Mouse (Mus musculus): ENCODE results near the gene Pttg1ip.

The Pttg1ip gene

GRCm38 (mm10) chr10:77608589-77608988 is 27.1 kb downstream of the Pttg1ip start:
- DNase-seq: no peak

GRCm38 (mm10) chr10:77610221-77610961 is 28.9 kb downstream of the Pttg1ip start:
- DNase-seq: no peak

DNA sequence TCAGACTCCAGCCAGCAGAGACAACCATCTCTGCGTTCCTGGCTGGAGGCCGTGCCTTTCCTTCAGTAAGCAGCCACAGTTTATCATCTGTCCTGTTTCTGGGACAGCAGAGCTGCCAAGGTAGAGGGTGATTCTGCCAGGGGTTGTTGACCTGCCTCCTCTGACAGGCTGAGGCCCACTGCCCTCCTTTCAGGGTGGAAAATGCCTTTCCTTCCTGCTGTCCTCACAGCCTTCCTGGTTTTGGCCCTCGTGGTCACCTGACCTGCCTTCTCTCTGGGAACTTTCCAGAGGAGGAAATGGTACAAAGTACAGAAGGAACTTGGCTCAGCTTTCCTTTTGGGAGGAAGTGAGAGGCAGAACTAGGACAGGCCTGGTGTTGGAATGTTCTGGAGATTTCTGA is 31.9 kb downstream of the Pttg1ip start:
- DNase-seq: peak; percentile 84

- DNase-seq: no peak
These were observed 34.1 kb downstream of the Pttg1ip start for GRCm38 (mm10) chr10:77615647-77616046.

DNA sequence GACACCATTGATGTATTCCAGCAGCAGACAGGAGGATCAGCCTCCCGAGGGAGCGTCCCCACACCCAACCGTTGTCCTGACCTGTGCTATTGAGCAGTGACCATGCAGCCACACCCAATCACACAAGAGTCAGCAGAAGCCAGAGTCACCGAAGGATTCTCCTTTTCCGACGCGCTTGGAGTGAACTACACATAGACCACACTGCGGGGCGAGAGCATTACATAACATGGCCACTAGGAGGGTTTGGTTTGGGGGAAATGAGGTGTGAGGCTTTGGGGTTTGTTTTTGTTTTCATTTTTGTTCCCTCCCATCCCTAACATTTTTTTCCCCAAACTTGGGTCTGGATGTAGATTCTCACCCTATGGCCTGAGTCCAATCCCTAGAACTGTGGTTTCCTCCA is 34.6 kb downstream of the Pttg1ip start:
- no peak for DNase-seq

GRCm38 (mm10) chr10:77616926-77617325 is 35.4 kb downstream of the Pttg1ip start:
- DNase-seq: peak; percentile 40

GRCm38 (mm10) chr10:77621546-77621945 is 40.0 kb downstream of the Pttg1ip start:
- no peak for DNase-seq

- DNase-seq: peak; percentile 87
These were observed 40.8 kb downstream of the Pttg1ip start, which contains the start of gene Ube2g2 for GRCm38 (mm10) chr10:77622055-77622988. Gene Ube2g2, plus strand, starts transcription at chr10:77622275.

- DNase-seq: no peak
These were observed 41.6 kb downstream of the Pttg1ip start for GRCm38 (mm10) chr10:77623069-77623492.

- DNase-seq: no peak
These were observed 42.3 kb downstream of the Pttg1ip start for GRCm38 (mm10) chr10:77623639-77624400.

GRCm38 (mm10) chr10:77624570-77624995 is 43.1 kb downstream of the Pttg1ip start:
- DNase-seq: no peak

GRCm38 (mm10) chr10:77626036-77626435 is 44.5 kb downstream of the Pttg1ip start:
- DNase-seq: no peak

- DNase-seq: no peak
These were observed 45.1 kb downstream of the Pttg1ip start for GRCm38 (mm10) chr10:77626591-77626990.

- peak; percentile 61 for DNase-seq
These were observed 46.0 kb downstream of the Pttg1ip start for GRCm38 (mm10) chr10:77627497-77627896.

DNA sequence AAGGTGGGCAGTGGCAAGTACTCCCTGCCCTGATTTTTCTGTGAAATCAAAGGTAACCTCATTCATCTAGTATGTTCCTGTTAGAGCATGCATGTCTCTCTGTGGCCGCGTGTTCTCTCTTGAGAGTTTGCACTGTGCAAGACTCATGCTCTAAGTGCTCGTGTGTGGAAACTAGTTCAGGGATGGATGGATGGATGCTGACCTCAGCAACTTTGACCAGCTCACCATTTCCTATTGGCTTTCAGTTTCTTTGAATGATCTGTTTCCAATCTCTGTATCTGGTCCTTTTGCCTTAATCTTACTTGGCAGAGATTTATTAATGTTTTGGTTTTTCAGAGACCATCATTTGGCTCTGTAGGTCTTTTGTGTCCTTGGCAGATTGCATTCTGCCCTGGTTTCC is 47.6 kb downstream of the Pttg1ip start:
- no peak for DNase-seq

- DNase-seq: no peak
These were observed 48.5 kb downstream of the Pttg1ip start for GRCm38 (mm10) chr10:77629970-77630369.

DNA sequence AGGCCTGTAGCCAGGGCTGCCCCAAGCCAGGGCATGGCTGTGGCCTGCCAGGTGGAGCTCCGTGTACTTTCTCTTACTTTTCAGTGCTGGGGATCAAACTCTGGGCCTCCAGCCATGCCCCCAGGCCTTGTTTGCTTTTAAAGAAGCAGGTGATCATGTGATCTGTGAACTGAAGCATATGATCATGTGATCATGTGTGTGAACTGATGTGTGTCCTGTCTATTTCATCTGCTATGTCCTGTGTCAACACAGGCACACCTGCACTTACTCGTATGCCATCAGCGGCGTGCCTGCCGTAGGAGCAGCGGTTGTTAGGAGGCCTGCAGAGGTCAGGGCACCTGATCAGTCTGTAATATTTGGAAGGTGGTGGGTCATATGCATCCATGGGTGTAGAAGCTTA is 52.5 kb downstream of the Pttg1ip start:
- DNase-seq: peak; percentile 38

DNA sequence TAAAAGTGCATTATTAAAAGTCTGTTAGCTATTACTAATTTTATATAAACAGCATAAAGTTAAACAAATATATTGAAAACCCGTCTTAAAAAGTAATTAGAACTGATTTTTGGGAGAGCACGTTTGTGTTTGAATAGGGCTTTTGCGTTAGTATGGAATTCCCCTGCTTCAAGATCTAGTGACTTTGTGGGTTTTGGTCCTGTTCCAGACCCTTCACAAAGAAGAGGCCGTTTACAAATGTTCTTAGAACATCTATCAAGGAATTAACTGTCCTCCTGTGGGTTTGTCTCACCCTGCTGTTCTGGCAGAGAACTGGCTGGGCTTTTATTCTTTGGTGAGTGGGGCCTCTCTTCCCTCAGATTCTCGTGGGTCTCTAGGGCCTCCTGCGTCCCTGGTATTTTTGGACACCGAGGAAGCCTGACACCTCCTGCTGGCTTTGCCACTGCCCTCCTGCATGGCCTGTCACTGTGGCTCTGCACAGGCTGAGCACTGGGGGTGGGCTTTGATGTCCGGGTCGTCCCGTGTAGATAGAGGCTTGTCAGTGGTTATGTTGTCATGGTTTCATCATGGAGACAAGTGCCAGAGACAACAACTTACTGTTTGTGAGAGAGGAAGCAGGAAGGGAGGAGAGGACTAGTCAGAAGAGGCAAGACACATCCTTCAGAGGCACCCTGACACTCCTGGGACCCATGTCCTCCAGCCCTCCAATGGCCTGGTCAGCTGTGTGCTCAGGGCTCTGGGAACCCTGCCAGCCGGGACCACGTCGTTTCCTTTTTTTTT is 53.1 kb downstream of the Pttg1ip start:
- DNase-seq: no peak

DNA sequence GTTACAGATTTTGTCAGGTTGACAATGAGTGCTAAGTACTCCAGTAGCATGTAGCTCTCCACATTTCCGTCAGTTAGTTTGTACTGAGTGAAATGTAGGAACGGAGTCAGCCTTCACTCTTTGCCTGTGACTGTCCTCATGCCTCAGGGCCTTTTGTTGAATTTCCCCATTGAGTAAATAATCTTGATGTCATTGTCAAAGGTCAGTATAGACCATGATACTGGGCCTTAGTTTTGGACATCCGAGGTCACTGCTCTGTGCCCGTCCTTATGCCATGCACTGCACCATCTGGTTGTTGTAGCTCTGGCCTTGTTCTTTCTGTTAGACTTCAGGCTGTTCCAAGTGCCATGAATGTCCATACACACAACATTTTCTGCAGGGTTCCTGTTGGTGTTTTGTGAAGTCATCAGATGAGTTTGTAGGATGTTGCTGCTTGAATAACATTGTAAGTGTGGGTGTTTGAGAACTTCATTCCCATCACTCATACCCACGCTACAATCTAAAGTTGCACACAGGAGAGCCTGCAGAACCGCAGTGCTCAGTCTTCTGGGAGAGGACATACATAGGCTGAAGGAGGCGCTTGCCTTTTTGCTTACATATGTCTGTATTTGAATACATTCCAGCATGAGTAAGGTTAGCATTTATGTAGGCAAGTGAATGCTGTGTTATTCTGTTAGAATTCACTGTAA is 54.9 kb downstream of the Pttg1ip start:
- DNase-seq: no peak

- DNase-seq: peak; percentile 23
These were observed 57.4 kb downstream of the Pttg1ip start for GRCm38 (mm10) chr10:77638956-77639355.

GRCm38 (mm10) chr10:77643160-77643559 is 61.6 kb downstream of the Pttg1ip start:
- no peak for DNase-seq

- DNase-seq: no peak
These were observed 64.1 kb downstream of the Pttg1ip start for GRCm38 (mm10) chr10:77645571-77645970.
